ENCODE assay signal across 20 mouse cellular contexts in the genomic region with DNA sequence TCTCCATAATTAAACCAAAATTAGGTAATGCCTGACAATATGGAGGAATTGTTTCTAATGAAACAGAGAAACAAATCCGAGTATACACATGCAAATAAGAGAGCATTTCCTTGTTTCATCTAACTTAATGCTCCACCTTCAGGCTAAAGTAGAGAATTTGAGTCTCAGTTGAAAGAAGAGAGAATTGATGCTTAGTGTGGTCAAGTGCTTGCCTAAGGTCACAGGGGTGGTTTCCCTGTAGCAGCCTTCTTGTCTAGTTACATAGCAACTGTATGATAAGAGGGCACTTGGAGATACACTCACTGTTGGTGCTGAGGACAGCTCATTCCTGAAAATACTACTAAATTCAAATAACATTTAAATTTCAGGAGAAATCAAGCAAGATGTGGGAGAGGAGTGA. TPM values are rescaled to one million over a fixed set of nuclear protein-coding genes. Genes with fewer than 3 reads are reported as not detected.
"Had no signal": no experiment of that assay in that cellular context is flagged by ENCODE, and none has a peak within 500 bp of the region (broad histone marks: within the 10 kb centered on the region; RNA-seq: fewer than 3 reads in every experiment).

No protein-coding gene starts in this region.

- H3K36me3 ChIP-seq: midbrain, embryonic 13.5 days; midbrain, embryonic 15.5 days; neural tube, embryonic 13.5 days; neural tube, embryonic 15.5 days had no signal

- H3K4me1 ChIP-seq: midbrain, embryonic 13.5 days; midbrain, embryonic 15.5 days; neural tube, embryonic 15.5 days had no signal

- DNase-seq: lung, adult 18-20 months; lung, embryonic 14.5 days; lung, postnatal 10 days; lung, postnatal 4 days; retina, postnatal 1 day; right cerebral cortex, adult 18-20 months; right cerebral cortex, postnatal 25 days; right cerebral cortex, postnatal 4 days; spleen, adult 18-20 months; thymus, adult 18-20 months; thymus, postnatal 14 days; thymus, postnatal 4 days had no signal

- H3K27me3 ChIP-seq: midbrain, embryonic 13.5 days; midbrain, embryonic 15.5 days; neural tube, embryonic 13.5 days; neural tube, embryonic 15.5 days had no signal

- H3K4me2 ChIP-seq: lung, embryonic 14.5 days; midbrain, embryonic 11.5 days; midbrain, embryonic 13.5 days; midbrain, embryonic 15.5 days; neural tube, embryonic 13.5 days; neural tube, embryonic 15.5 days had no signal

- H3K27ac ChIP-seq: midbrain, embryonic 13.5 days; midbrain, embryonic 15.5 days; neural tube, embryonic 13.5 days; neural tube, embryonic 15.5 days had no signal

- H3K4me3 ChIP-seq: midbrain, embryonic 13.5 days; midbrain, embryonic 15.5 days; myocyte; neural tube, embryonic 13.5 days; neural tube, embryonic 15.5 days had no signal

- H3K9me3 ChIP-seq: midbrain, embryonic 13.5 days; midbrain, embryonic 15.5 days; neural tube, embryonic 13.5 days; neural tube, embryonic 15.5 days had no signal

- ATAC-seq: midbrain, embryonic 13.5 days; midbrain, embryonic 15.5 days had no signal

- H3K9ac ChIP-seq: lung, embryonic 14.5 days; midbrain, embryonic 13.5 days; midbrain, embryonic 15.5 days; neural tube, embryonic 13.5 days; neural tube, embryonic 15.5 days had no signal

RNA-seq across cellular contexts. Expression of a gene that starts 36.7 kb away (rescaled TPM):
- total RNA-seq: megakaryocyte, adult 5-6 weeks had no signal
- polyA plus RNA-seq: small intestine, adult 2 months had no signal
